Mouse (Mus musculus) liver, embryonic 13.5 days (tissue): Measurements from ENCODE around the gene Gm10230. TPM values are rescaled to one million over a fixed set of nuclear protein-coding genes. Genes with fewer than 3 reads are reported as not detected.
"Not testable (repeated sequence)": the region's sequence is repeated elsewhere in the genome, so short reads cannot be mapped to it uniquely, and the experiment has no call there.

Experiments
- ATAC-seq: fragments of 200-750 bp; cut with Nextera tagmentation; 2 replicates; pipeline ENCODE4 v1.8.0; 2017; ENCODE audit warnings: low read depth, mild to moderate bottlenecking, moderate number of reproducible peaks, moderate library complexity
- DNase-seq: peaks from one replicate; pipeline ENCODE4 v3.0.0; 2022
- H3K27ac ChIP-seq: fragments of 300-500 bp; sonication (generic); 2 replicates; pipeline ENCODE4 v1.5.1; 2015; ENCODE audit warnings: moderate library complexity, mild to moderate bottlenecking, inconsistent platforms
- H3K27me3 ChIP-seq: fragments of 300-500 bp; sonication (generic); 2 replicates; pipeline ENCODE4 v1.6.1; 2015; ENCODE audit warnings: mild to moderate bottlenecking, inconsistent platforms
- H3K36me3 ChIP-seq: fragments of 300-500 bp; sonication (generic); 2 replicates; pipeline ENCODE4 v1.6.1; 2015; ENCODE audit warnings: mild to moderate bottlenecking, inconsistent platforms
- H3K4me1 ChIP-seq: fragments of 300-500 bp; sonication (generic); replicated peaks from 2 replicates; pipeline ENCODE4 v1.6.1; 2015; ENCODE audit warnings: inconsistent platforms
- H3K4me2 ChIP-seq: fragments of 300-500 bp; sonication (generic); 2 replicates; pipeline ENCODE4 v1.6.1; 2015; ENCODE audit warnings: inconsistent platforms, mild to moderate bottlenecking, moderate library complexity
- H3K4me3 ChIP-seq: fragments of 300-500 bp; sonication (generic); replicated peaks from 2 replicates; pipeline ENCODE4 v1.5.1; 2015; ENCODE audit warnings: mild to moderate bottlenecking, inconsistent platforms
- H3K9ac ChIP-seq: fragments of 300-500 bp; sonication (generic); 2 replicates; pipeline ENCODE4 v1.6.1; 2015; ENCODE audit warnings: mild to moderate bottlenecking, inconsistent platforms
- H3K9me3 ChIP-seq: fragments of 300-500 bp; sonication (generic); replicated peaks from 2 replicates; pipeline ENCODE4 v1.6.1; 2016; ENCODE audit warnings: inconsistent platforms
- WGBS: fragments of 180-500 bp; shearing (Covaris S2); methylation state at CpG from one replicate; pipeline ENCODE4 v1.1.7; 2015; ENCODE audit not compliant: insufficient replicate concordance; 5-methylcytosine and 5-hydroxymethylcytosine counted together
- microRNA-seq: library from miRNA; unstranded; fragments of <30 nt; microRNA quantifications from one replicate; pipeline ENCODE4, GENCODE M21; 2016
- polyA plus RNA-seq: library from polyadenylated mRNA; unstranded; fragments of >200 nt; fragmentation: Nextera tagmentation; extraction: Ambion mirVana; gene quantifications from 2 replicates; pipeline ENCODE4 v1.2.1, GENCODE M21; 2015

Gm10230 gene
- not detected in 2 replicates for polyA plus RNA-seq

GRCm38 (mm10) chrX:27494782-27495181 lies at the start of gene Gm10230:
Gm10230 (minus strand) TSS chrX:27494882.
- not testable (repeated sequence) for H3K27me3 ChIP-seq, H3K27ac ChIP-seq, H3K36me3 ChIP-seq, H3K4me3 ChIP-seq, H3K9ac ChIP-seq, H3K4me2 ChIP-seq, DNase-seq, ATAC-seq, H3K9me3 ChIP-seq, H3K4me1 ChIP-seq
- WGBS: no CpG with 5 or more reads among the region's 7 CpGs

Small RNAs within 50 kb of the gene (microRNA-seq; reads per million reads assigned to microRNA genes)
- gene Gm44452: not detected
